Mouse (Mus musculus) ES-CJ7 (cell line): Measurements from ENCODE around the gene Frs3.
A peak's percentile ranks its signal among the peaks of the same experiment; 100 is the strongest.

ENCODE experiments used
- DNase-seq: peaks from one replicate; pipeline ENCODE4 v3.0.0; 2011; ENCODE audit warnings: low read depth, low spot score

Gene Frs3

GRCm38 (mm10) chr17:47691650-47692049 is 2.8 kb downstream of the Frs3 start:
- peak; percentile 58 for DNase-seq

GRCm38 (mm10) chr17:47693671-47694441 is 5.0 kb downstream of the Frs3 start:
- no peak for DNase-seq

- no peak for DNase-seq
Measured at GRCm38 (mm10) chr17:47694442-47694502, 5.4 kb downstream of the Frs3 start, which contains the start of gene Gm21981. Gm21981 (minus strand) TSS chr17:47694455.

GRCm38 (mm10) chr17:47694503-47695336 is 5.9 kb downstream of the Frs3 start, which contains the start of gene Prickle4:
Prickle4 (minus strand) TSS chr17:47694736.
- peak; percentile 97 for DNase-seq

GRCm38 (mm10) chr17:47695337-47695710 is 6.5 kb downstream of the Frs3 start:
- DNase-seq = no peak

GRCm38 (mm10) chr17:47698156-47698555 is 9.3 kb downstream of the Frs3 start:
- no peak for DNase-seq

GRCm38 (mm10) chr17:47699055-47699454 is 10.2 kb downstream of the Frs3 start:
- DNase-seq = no peak

GRCm38 (mm10) chr17:47701793-47702192 is 13.0 kb downstream of the Frs3 start:
- DNase-seq = no peak

GRCm38 (mm10) chr17:47702548-47703345 is 13.9 kb downstream of the Frs3 start:
- peak; percentile 78 for DNase-seq

- DNase-seq = peak; percentile 45
Measured at GRCm38 (mm10) chr17:47703556-47703955, 14.7 kb downstream of the Frs3 start.

- no peak for DNase-seq
Measured at GRCm38 (mm10) chr17:47704692-47705091, 15.9 kb downstream of the Frs3 start.

GRCm38 (mm10) chr17:47706196-47706595 is 17.4 kb downstream of the Frs3 start:
- DNase-seq = no peak

- DNase-seq = no peak
Measured at GRCm38 (mm10) chr17:47707961-47708360, 19.1 kb downstream of the Frs3 start.

- DNase-seq = no peak
Measured at GRCm38 (mm10) chr17:47708972-47709371, 20.1 kb downstream of the Frs3 start.

GRCm38 (mm10) chr17:47710036-47710435 is 21.2 kb downstream of the Frs3 start:
- DNase-seq = peak; percentile 70

- DNase-seq = no peak
Measured at GRCm38 (mm10) chr17:47711883-47712282, 23.1 kb downstream of the Frs3 start.

- DNase-seq = peak; percentile 94
Measured at GRCm38 (mm10) chr17:47712889-47713571, 24.2 kb downstream of the Frs3 start.

GRCm38 (mm10) chr17:47715037-47715436 is 26.2 kb downstream of the Frs3 start:
- DNase-seq = no peak

GRCm38 (mm10) chr17:47721183-47721582 is 32.4 kb downstream of the Frs3 start:
- no peak for DNase-seq

- DNase-seq = no peak
Measured at GRCm38 (mm10) chr17:47726566-47726965, 37.7 kb downstream of the Frs3 start, which contains the start of gene Pgc. Pgc (plus strand) TSS chr17:47726842.

- peak; percentile 75 for DNase-seq
Measured at GRCm38 (mm10) chr17:47730633-47731575, 42.1 kb downstream of the Frs3 start.
